Mouse (Mus musculus) embryonic facial prominence, embryonic 10.5 days (tissue): ENCODE measurements around the gene Dohh. TPM values are rescaled to one million over a fixed set of nuclear protein-coding genes. Genes with fewer than 3 reads are reported as not detected.

Experiments
- DNase-seq: peaks from one replicate; pipeline ENCODE4 v3.0.0-alpha.2; 2017; ENCODE audit warnings: low spot score
- H3K27ac ChIP-seq: fragments of 300-500 bp; sonication (generic); replicated peaks from 2 replicates; pipeline ENCODE4 v1.5.1; 2016; ENCODE audit warnings: mild to moderate bottlenecking
- H3K27me3 ChIP-seq: fragments of 300-500 bp; sonication (generic); replicated peaks from 2 replicates; pipeline ENCODE4 v1.6.1; 2016; ENCODE audit warnings: low read depth, mild to moderate bottlenecking; ENCODE audit not compliant: poor library complexity, severe bottlenecking
- H3K36me3 ChIP-seq: fragments of 300-500 bp; sonication (generic); replicated peaks from 2 replicates; pipeline ENCODE4 v1.6.1; 2016; ENCODE audit warnings: mild to moderate bottlenecking, moderate library complexity
- H3K4me1 ChIP-seq: fragments of 300-500 bp; sonication (generic); 2 replicates; pipeline ENCODE4 v1.6.1; 2016
- H3K4me3 ChIP-seq: fragments of 300-500 bp; sonication (generic); 2 replicates; pipeline ENCODE4 v1.5.1; 2016; ENCODE audit warnings: mild to moderate bottlenecking, moderate library complexity
- H3K9me3 ChIP-seq: fragments of 300-500 bp; sonication (generic); 2 replicates; pipeline ENCODE4 v1.6.1; 2016; ENCODE audit warnings: mild to moderate bottlenecking
- WGBS: fragments of 180-500 bp; shearing (Covaris S2); methylation state at CpG from one replicate; pipeline ENCODE4 v1.1.7; 2016; 5-methylcytosine and 5-hydroxymethylcytosine counted together
- polyA plus RNA-seq: library from polyadenylated mRNA; unstranded; fragments of >200 nt; fragmentation: Nextera tagmentation; extraction: Ambion mirVana; gene quantifications from 2 replicates; pipeline ENCODE4 v1.2.1, GENCODE M21; 2016

Gene Dohh
- polyA plus RNA-seq, 1 experiment from 2014 or later, result 109 TPM

DNA sequence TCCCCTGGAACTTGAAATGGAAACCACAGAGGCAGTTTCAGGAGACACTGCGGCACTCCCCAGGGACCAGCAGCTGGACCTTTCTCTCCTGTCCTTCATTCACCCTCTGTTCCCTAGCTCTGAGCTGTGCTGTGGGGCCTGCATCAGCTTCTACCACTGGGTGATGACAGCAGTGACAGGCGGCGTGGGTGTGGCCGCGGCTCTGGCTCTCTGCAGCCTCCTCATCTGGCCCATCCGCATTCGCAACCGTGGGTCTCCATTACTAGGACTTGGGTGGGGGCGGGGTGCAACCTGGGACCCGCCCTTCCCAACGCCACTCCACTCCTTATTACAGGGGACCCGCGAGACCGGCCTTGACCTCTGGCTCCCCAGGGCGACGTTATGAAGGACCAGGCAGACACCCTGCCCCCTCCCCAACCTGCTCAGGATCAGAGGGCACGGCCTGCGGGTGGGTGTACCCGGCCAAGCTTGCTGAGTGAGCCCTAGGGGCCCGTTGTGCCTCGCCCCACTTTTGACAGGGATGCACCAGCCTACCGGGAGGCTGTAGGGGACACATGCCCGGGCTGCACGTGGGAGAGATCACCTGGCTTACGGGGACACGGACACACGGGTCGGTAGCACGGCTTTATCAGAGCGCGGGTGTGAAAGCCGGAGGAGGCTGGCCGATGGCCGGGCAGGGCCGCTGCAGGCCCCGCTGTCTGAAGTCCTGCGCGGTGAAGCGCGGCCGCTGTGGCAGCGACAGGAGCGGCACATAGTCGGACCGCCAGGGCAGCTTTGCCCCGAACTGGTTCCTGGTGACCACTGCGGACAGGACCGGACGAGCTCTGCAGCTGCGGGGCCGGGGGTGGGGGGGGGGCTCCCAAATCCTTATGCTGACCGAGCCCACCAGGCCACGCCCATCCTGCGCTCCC is 20.5 kb upstream of the Dohh start:
- H3K36me3 ChIP-seq, result peaks cover 60% of the 10 kb centered on the region
- H3K9me3 ChIP-seq, result no peaks in the 10 kb centered on the region
- peaks cover 57% of the 10 kb centered on the region for H3K27me3 ChIP-seq
- peak overlapping the region; percentile 66 for H3K27ac ChIP-seq
- no peak for DNase-seq
- peak overlapping the region; percentile 54 for H3K4me3 ChIP-seq
- peaks cover 85% of the 10 kb centered on the region for H3K4me1 ChIP-seq
- WGBS, result 8% methylated on average over 54 of the region's 54 CpGs

DNA sequence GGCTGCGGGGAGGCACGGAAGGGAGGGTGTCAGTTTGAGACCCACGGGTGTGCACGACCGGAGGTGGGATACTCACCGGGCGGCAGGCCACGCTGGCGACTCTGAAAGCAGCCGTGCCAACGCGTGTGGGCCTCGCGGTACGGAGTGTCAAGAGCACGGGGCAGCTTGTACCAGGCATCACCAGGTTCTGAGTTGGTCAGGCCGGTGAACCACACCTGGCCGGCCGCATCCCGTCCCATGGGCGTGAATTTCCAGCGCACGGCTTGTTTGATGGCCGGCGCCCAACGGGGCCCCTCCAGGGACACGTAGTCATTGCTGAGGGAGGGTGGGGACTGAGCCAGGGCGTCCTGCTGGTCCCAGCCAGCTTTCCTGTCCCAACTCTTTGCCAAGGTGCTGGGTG is 19.6 kb upstream of the Dohh start:
- Histone ChIP-seq H3K4me1 (peaks cover 76% of the 10 kb centered on the region), H3K36me3 (peaks cover 70% of the 10 kb centered on the region), H3K27me3 (peaks cover 48% of the 10 kb centered on the region), H3K4me3 (peak overlapping the region; percentile 54), H3K9me3 (no peaks in the 10 kb centered on the region), H3K27ac (no peak overlapping the region)
- DNase-seq, result no peak
- WGBS, result 13% methylated on average over 28 of the region's 28 CpGs

DNA sequence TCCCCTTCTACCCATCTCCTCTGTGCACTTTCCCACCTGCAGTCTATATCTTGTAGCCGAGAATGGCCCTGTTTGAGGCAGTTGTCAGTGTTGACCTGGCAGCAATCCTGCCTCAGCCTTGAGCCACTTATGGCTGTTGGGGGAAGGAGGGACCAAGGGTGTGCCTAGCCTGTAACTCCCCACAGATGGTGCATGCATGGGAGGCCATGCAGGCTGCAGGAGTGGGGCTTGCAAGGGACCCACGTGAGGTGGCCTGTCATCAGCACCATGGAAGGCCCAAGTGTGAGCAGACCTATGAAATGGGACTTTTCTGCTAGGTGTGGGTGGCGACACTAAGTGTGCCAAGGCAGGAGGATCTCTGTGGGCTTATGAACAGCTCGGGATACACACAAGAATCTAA is 19.2 kb upstream of the Dohh start:
- Histone ChIP-seq H3K4me1 (peaks cover 71% of the 10 kb centered on the region), H3K9me3 (no peaks in the 10 kb centered on the region), H3K4me3 (peak overlapping the region; percentile 54), H3K27ac (peak overlapping the region; percentile 26; the same call in 1 of the 2 replicates), H3K36me3 (peaks cover 72% of the 10 kb centered on the region), H3K27me3 (peaks cover 44% of the 10 kb centered on the region)
- DNase-seq, result no peak
- WGBS, result 43% methylated on average over 4 of the region's 4 CpGs

DNA sequence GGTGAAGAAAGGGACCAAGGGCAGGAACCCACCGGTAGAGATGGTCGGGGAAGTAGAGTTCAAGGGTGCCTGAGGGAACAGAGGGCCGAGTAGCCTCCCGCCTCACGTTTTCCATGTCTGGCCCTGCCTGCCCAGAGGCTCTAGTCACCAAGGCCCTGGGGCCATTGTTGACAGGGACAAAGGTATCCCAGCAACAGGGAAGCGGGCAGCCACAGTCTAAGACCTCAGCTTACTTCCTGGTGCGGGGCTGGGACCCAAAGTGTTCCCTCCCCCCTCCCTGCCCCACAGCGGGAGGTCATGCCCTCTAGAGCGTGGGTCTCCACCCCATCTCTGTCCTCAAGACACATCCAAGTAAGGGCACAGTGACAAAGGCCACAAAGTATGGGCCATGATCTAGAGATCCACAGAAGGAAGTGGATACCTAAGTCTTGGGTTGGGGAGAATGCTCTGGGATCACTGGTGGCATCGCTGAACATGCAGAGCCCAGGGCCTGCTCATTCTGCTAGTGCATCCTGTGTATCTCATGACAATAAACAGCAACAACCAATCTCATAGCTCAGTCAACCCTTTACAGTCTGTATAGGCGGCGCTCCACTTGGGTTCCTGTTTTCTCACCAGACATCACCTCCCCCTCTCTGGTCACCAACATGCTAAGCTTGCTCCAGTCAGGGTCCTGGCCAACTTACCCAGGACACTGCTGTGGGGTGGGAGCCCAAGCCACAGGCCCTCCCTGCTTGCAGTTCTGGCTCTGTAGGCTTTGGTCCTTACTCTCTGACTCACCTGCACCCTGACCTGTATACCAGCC is 18.4 kb upstream of the Dohh start, which contains the start of gene 4930404N11Rik:
Gene 4930404N11Rik, minus strand, starts transcription at position 145 of the 805 bp plus-strand sequence.
- H3K27ac ChIP-seq, result peak within 1 kb of the TSS; percentile 26; the same call in 1 of the 2 replicates
- 23% methylated on average over 12 of the region's 12 CpGs for WGBS
- H3K27me3 ChIP-seq, result peaks cover 44% of the 10 kb centered on the region
- peaks cover 75% of the 10 kb centered on the region for H3K36me3 ChIP-seq
- H3K4me1 ChIP-seq, result peaks cover 63% of the 10 kb centered on the region
- peak within 1 kb of the TSS; percentile 54 for H3K4me3 ChIP-seq
- H3K9me3 ChIP-seq, result no peaks in the 10 kb centered on the region
- DNase-seq, result peak; percentile 62

DNA sequence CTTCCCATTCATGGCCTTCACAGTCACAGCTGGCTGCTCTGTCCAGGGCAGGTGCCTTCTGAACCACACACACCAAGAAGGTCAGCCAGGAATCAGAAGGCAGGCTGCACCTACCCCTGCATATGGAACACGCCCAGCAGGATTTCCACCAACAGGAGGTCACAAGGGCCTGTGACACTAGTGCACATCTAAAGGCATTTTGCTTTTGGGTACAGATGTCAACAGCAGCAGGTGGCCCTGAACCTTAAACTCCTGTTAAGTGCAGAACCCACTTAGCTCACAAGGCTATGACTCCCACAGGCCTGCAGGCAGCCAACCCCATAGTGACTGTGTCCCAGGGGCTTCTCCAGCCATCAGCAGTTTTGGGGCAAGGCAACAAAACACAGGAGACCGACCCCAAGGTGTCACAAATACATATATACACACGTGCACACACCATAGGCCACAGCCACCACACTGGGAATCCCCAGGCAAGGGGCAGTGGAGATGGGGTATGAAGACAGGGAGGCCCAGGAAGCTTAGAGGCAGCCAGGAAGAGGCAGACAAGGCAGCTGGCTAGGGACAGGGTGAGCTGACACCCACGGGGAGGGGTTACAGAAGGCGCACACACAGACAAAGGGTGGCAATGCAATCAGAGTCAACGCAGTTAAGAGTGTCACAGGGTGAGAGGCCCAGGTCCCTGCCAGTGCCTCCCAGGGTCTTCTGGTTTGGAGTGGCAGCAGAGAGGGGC is 17.6 kb upstream of the Dohh start:
- Histone ChIP-seq H3K27ac (no peak overlapping the region), H3K4me3 (no peak overlapping the region), H3K9me3 (no peaks in the 10 kb centered on the region), H3K36me3 (peaks cover 76% of the 10 kb centered on the region), H3K27me3 (peaks cover 43% of the 10 kb centered on the region), H3K4me1 (peaks cover 56% of the 10 kb centered on the region)
- no peak for DNase-seq
- WGBS, result 82% methylated on average over 6 of the region's 6 CpGs

DNA sequence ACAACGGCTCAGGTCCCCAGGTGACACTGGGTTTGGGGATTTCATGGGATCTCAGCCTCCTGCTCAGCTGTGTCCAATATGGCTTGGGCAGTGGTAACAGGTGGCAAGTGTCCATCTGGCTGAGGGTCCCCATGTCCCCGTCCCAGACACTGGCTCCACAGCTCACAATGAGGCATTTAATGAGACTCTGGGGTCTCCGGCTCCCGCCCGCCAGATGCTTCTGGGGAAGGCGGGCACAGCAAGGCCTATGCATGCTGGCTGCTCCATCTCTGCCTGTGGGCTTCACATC is 17.1 kb upstream of the Dohh start:
- Histone ChIP-seq H3K4me3 (no peak overlapping the region), H3K9me3 (no peaks in the 10 kb centered on the region), H3K27me3 (peaks cover 38% of the 10 kb centered on the region), H3K4me1 (peaks cover 51% of the 10 kb centered on the region), H3K27ac (no peak overlapping the region), H3K36me3 (peaks cover 77% of the 10 kb centered on the region)
- DNase-seq, result no peak
- 89% methylated on average over 6 of the region's 6 CpGs for WGBS

DNA sequence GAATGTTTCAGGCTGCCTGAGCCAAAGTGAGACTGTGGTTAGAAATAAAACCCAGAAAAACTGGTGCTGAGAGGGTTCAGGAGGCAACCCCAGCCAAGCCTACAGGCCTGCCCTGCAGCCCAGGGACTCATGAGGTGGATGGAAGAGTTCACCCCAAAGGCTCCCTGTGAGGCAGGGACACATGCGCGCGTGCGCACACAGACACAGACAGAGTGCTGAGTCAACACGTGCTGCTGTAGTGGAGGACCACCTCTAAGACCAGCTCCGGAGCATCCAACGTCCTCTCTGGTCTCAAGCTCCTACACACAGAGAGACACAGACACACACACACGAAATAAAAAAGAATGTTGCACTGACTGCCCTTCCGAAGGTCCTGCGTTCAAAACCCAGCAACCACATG is 8.9 kb upstream of the Dohh start:
- Histone ChIP-seq H3K9me3 (no peaks in the 10 kb centered on the region), H3K4me3 (no peak overlapping the region), H3K27ac (no peak overlapping the region), H3K27me3 (no peaks in the 10 kb centered on the region), H3K4me1 (peaks cover 30% of the 10 kb centered on the region), H3K36me3 (peaks cover 67% of the 10 kb centered on the region)
- WGBS, result 94% methylated on average over 10 of the region's 10 CpGs
- DNase-seq, result no peak

DNA sequence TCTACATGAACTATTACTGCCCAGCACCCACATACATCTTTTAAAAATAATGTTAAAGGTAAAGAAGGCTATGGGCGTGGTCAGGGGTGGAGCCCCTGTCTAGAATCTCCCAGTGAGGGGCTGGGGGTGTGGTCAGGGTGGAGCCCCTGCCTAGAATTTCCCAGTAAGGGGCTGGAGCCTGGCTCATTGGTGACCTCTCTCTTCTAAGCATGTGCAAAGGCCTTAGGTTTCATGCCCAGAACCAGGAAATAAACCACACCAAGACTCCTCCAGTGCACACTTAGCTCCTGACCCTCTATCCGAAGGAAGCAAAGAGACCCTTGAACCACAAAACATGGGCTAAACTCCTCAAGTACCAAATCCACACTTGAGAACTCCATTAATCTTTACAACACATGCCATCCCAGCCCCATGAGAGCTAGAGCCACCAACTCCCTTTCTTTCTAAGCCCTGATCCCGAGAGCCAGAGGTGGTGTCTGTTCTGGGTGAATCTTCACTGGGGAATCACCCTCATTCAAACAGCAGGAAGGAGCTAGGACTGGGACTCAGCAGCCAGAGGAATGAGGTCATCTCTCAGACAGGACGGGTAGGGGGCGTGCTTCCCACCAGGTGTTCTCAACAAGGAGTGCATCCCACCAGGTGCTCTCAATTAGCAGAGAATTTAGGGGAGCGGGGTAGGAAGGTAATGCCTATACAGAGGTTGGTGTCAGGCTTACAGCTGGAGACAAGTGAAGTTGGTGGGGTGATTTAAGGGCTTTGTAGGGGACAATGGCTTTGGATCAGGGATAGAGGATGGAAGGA is 7.5 kb upstream of the Dohh start:
- Histone ChIP-seq H3K9me3 (no peaks in the 10 kb centered on the region), H3K27ac (peak overlapping the region; percentile 97), H3K4me1 (peaks cover 30% of the 10 kb centered on the region), H3K36me3 (peaks cover 52% of the 10 kb centered on the region), H3K4me3 (peak overlapping the region; percentile 91), H3K27me3 (no peaks in the 10 kb centered on the region)
- 40% methylated on average over 6 of the region's 6 CpGs for WGBS
- DNase-seq, result no peak

DNA sequence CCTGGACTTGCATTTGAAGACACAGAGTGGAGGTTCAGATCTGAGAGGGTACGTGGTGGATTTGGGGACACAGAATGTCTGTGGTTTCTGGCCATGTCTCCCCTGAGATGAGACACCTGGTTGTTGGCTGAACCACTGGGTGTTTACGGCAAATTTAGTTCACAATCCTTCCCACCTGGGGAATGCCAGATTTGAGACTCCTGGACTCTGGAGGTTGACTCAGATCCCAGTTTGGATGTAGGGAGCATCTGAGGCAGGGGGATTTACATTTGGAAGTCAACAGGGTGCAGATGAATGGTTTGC is 6.9 kb upstream of the Dohh start:
- H3K27me3 ChIP-seq, result no peaks in the 10 kb centered on the region
- peak overlapping the region; percentile 91 for H3K4me3 ChIP-seq
- peaks cover 34% of the 10 kb centered on the region for H3K4me1 ChIP-seq
- peak overlapping the region; percentile 97 for H3K27ac ChIP-seq
- DNase-seq, result no peak
- WGBS, result 66% methylated on average over 2 of the region's 2 CpGs
- no peaks in the 10 kb centered on the region for H3K9me3 ChIP-seq
- peaks cover 47% of the 10 kb centered on the region for H3K36me3 ChIP-seq

DNA sequence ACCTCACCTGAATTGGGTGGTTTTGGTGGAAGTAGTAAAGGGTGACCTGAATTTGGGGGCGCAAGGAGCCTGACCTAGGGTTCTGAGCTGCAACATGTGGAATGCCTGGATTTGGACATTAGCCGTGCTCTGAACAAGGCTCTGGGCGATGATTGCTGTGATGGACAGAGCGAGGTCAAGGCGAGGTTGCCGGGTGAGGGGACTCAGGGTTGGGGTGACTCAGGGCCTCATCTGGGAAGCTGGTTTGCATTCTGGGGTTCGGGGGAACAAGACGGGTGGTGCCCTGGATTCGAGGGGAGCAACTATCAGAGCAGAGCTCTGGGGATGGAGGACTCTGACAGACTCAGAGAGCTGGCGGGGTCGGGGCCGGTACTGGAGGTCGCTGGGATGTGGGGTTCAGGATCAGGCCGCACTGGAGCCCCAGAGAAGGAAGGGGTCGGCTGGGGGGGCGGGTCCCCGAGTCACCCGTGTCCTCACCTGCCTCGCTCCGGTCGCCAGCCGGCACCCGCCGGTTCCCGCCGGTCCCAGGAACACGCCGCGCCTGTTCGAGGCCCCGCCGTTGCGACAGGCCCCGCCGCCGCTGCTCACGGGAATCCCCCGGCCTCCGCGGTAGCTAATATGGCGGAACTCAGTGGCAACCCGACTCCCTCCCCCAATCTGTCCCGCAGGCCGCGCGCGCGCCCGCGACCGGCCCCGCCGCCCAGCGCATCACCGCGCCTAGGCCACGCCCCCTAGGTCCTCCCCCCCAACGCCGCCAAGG is 6.3 kb upstream of the Dohh start, which contains the start of gene Fzr1:
Gene Fzr1, minus strand, starts transcription at position 724 of the 760 bp plus-strand sequence.
- Histone ChIP-seq H3K9me3 (no peaks in the 10 kb centered on the region), H3K27me3 (no peaks in the 10 kb centered on the region), H3K4me1 (peaks cover 34% of the 10 kb centered on the region), H3K27ac (peak within 1 kb of the TSS; percentile 97), H3K36me3 (peaks cover 40% of the 10 kb centered on the region), H3K4me3 (peak within 1 kb of the TSS; percentile 91)
- no peak for DNase-seq
- WGBS, result 1% methylated on average over 59 of the region's 59 CpGs

DNA sequence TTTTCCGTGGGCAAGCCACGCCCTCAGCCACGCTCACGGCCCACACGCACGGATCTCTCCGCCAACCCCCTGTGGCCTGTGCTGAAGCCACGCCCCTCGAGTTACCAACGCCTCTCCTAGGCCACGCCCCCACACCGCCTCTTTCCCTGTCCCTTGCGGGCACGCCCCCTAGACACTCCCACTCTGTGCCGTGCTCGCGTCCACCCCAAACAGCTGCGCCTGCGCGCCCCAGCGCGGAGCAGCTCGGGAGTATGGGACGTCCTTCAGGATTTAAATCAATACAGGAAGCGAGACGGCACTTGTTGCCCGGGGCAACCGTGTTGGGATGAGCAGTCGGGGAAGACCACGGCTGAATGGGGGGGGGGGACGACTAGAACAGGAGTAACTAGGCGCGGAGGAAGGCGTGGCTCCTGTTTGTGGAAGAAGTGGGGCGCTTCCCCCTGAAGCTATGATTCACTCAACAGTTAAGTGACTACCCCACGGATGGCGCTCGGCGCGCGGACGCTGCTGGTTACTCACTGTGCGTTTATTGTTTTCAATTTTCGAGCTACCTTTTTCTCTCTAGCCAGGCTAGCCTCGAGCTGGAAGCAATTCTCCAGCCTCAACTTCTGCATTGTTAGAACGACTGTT is 5.6 kb upstream of the Dohh start:
- H3K4me1 ChIP-seq, result peaks cover 30% of the 10 kb centered on the region
- H3K36me3 ChIP-seq, result peaks cover 33% of the 10 kb centered on the region
- peak overlapping the region; percentile 91 for H3K4me3 ChIP-seq
- peak overlapping the region; percentile 97 for H3K27ac ChIP-seq
- WGBS, result under 1% methylated on average over 46 of the region's 46 CpGs
- peak; percentile 100 for DNase-seq
- no peaks in the 10 kb centered on the region for H3K9me3 ChIP-seq
- no peaks in the 10 kb centered on the region for H3K27me3 ChIP-seq
